Mouse (Mus musculus): ENCODE measurements around the gene Prtn3.
"Not testable (repeated sequence)": the region's sequence is repeated elsewhere in the genome, so short reads cannot be mapped to it uniquely, and the experiment has no call there.

DNA sequence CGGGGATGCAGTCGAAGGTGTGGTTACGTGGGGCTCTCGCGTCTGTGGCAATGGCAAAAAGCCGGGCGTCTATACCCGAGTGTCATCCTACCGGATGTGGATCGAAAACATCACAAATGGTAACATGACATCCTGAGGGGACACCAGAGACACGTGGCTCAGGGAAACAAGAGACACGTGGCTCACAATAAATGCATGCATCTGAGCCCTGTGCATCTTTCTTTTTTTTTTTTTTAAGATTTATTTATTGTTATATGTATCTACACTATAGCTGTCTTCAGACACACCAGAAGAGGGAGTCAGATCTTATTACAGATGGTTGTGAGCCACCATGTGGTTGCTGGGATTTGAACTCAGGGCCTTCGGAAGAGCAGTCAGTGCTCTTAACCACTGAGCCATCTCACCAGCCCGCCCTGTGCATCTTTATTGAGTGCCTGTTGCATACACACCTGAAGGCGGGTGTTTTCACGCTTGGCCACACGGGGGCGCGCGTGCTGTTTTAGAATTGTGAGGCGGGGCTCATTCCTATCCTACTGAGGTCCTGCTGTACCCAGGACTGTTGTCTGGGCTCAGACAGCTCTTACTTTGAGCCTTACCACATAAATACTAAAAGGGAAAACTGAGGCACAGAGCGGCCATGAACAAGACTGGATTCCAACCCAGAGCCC is 18.3 kb downstream of the Prtn3 start:
- TF ChIP-seq POLR2A (IDR thresholded peaks at IDR 0.05; ENCODE audit: borderline replicate concordance, extremely low read depth, low read depth, low read length): not testable (repeated sequence)
- TF ChIP-seq CTCF (IDR thresholded peaks at IDR 0.05; ENCODE audit: insufficient read depth, low read length): peak; percentile 65
